ENCODE assay signal across 27 mouse cellular contexts in the genomic region with DNA sequence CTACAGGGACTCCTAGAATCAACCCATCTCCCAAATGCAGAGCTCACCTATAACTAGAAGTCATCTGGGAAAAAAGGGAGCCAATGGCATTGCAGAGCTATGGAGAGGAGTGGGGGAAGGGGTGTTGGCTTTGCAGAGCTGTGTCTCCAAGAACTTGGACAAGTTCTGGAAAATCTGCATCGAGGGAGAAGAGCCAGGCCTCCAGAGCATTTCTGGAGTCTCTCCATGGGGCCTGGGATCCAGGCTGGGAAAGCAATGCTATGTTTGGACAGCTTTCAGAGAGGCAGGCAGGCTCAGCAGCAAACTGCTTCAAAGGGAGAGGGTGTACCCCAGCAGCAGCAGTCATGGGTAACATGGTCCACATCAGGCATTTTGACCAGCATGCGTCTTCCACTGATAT.
A peak's percentile ranks its signal among the peaks of the same experiment; 100 is the strongest.
DNase-seq lines count a peak whose midpoint lies in the region; ATAC-seq and TF ChIP-seq lines count a peak whose summit lies in the region.
"Had no signal": no experiment of that assay in that cellular context is flagged by ENCODE, and none has a peak within 500 bp of the region (broad histone marks: within the 10 kb centered on the region; RNA-seq: fewer than 3 reads in every experiment).

No protein-coding gene starts in this region.

- 74% methylated on average over 2 of the region's 2 CpGs for WGBS in forebrain, postnatal 0 days
- WGBS in forebrain, embryonic 11.5 days, result 86% methylated on average over 2 of the region's 2 CpGs

- DNase-seq in forebrain, postnatal 0 days, result peak; percentile 55
- no peak for DNase-seq in forebrain, embryonic 11.5 days (ENCODE audit: low spot score)
- DNase-seq in left cerebral cortex, postnatal 10 days (ENCODE audit: extremely low spot score in 1 of 2, low spot score in 2 of 2), result peak; percentile 20 to 40
- DNase-seq in left cerebral cortex, adult 8-10 months (ENCODE audit: low spot score in 2 of 2), result no peak
- peak; percentile 24 for DNase-seq in right cerebral cortex, postnatal 25 days
- DNase-seq in right cerebral cortex, postnatal 36 days (ENCODE audit: low spot score in 2 of 2), result no peak
- DNase-seq: adrenal gland, adult 8-10 months; adrenal gland, postnatal 14 days; adrenal gland, postnatal 36 days; B cell, adult 2 months; cerebellum, adult 11 months; cerebellum, adult 18-20 months; cerebellum, adult 8-10 months; cerebellum, adult 9-11 months; cerebellum, postnatal 14 days; cerebellum, postnatal 36 days; embryo, embryonic 11 days had no signal

- no peak overlapping the region for H3K27ac ChIP-seq in forebrain, postnatal 0 days (ENCODE audit: low read depth, low read length)
- H3K27ac ChIP-seq in forebrain, embryonic 11.5 days (ENCODE audit: low read depth, low read length), result no peak overlapping the region
- H3K27ac ChIP-seq: embryonic facial prominence, embryonic 13.5 days; embryonic facial prominence, embryonic 15.5 days; forebrain, embryonic 10.5 days; forebrain, embryonic 13.5 days; forebrain, embryonic 15.5 days had no signal

- H3K27me3 ChIP-seq in forebrain, postnatal 0 days (ENCODE audit: insufficient read depth, low read length), result no peaks in the 10 kb centered on the region
- no peaks in the 10 kb centered on the region for H3K27me3 ChIP-seq in forebrain, embryonic 11.5 days (ENCODE audit: control insufficient read depth, insufficient read depth, low read length)
- H3K27me3 ChIP-seq: embryonic facial prominence, embryonic 15.5 days; forebrain, embryonic 13.5 days; forebrain, embryonic 15.5 days had no signal

- H3K4me2 ChIP-seq in forebrain, postnatal 0 days (ENCODE audit: low read depth), result no peak overlapping the region
- H3K4me2 ChIP-seq in forebrain, embryonic 11.5 days (ENCODE audit: low read depth, low read length, severe bottlenecking), result no peak overlapping the region
- H3K4me2 ChIP-seq: embryonic facial prominence, embryonic 13.5 days; embryonic facial prominence, embryonic 15.5 days; forebrain, embryonic 13.5 days; forebrain, embryonic 15.5 days had no signal

- no peaks in the 10 kb centered on the region for H3K4me1 ChIP-seq in forebrain, postnatal 0 days (ENCODE audit: insufficient read depth)
- no peaks in the 10 kb centered on the region for H3K4me1 ChIP-seq in forebrain, embryonic 11.5 days (replicated peaks; ENCODE audit: control insufficient read depth, insufficient read depth, low read length)
- H3K4me1 ChIP-seq: embryonic facial prominence, embryonic 15.5 days; forebrain, embryonic 13.5 days; forebrain, embryonic 15.5 days had no signal

- H3K36me3 ChIP-seq in forebrain, postnatal 0 days (ENCODE audit: insufficient read depth), result no peaks in the 10 kb centered on the region
- H3K36me3 ChIP-seq in forebrain, embryonic 11.5 days (ENCODE audit: control insufficient read depth, insufficient read depth, low read length), result no peaks in the 10 kb centered on the region
- H3K36me3 ChIP-seq: embryonic facial prominence, embryonic 13.5 days; embryonic facial prominence, embryonic 15.5 days; forebrain, embryonic 10.5 days; forebrain, embryonic 15.5 days; G1E had no signal

- no peak overlapping the region for H3K9ac ChIP-seq in forebrain, postnatal 0 days
- H3K9ac ChIP-seq in forebrain, embryonic 11.5 days (ENCODE audit: low read length), result no peak overlapping the region
- H3K9ac ChIP-seq: embryonic facial prominence, embryonic 13.5 days; embryonic facial prominence, embryonic 15.5 days; forebrain, embryonic 13.5 days; forebrain, embryonic 15.5 days had no signal

- no peaks in the 10 kb centered on the region for H3K9me3 ChIP-seq in forebrain, postnatal 0 days (ENCODE audit: low read length)
- no peaks in the 10 kb centered on the region for H3K9me3 ChIP-seq in forebrain, embryonic 11.5 days (ENCODE audit: control insufficient read depth, low read length)
- H3K9me3 ChIP-seq: embryonic facial prominence, embryonic 13.5 days; embryonic facial prominence, embryonic 15.5 days; forebrain, embryonic 10.5 days; forebrain, embryonic 13.5 days; forebrain, embryonic 15.5 days had no signal

- H3K4me3 ChIP-seq in forebrain, postnatal 0 days (ENCODE audit: low read depth, low read length), result no peak overlapping the region
- H3K4me3 ChIP-seq in forebrain, embryonic 11.5 days (ENCODE audit: low read depth, low read length), result no peak overlapping the region
- H3K4me3 ChIP-seq: embryonic facial prominence, embryonic 13.5 days; embryonic facial prominence, embryonic 15.5 days; erythroblast, embryonic 14.5 days; forebrain, embryonic 10.5 days; forebrain, embryonic 13.5 days; forebrain, embryonic 15.5 days had no signal

- ATAC-seq in forebrain, postnatal 0 days, result no peak
- ATAC-seq in forebrain, embryonic 11.5 days (replicated peaks; ENCODE audit: low FRiP score), result no peak
- ATAC-seq: activated CD4-positive, CD25-positive, alpha-beta regulatory T cell, adult 4 months; CD4-positive, CD25-positive, alpha-beta regulatory T cell, adult 4 months; forebrain, embryonic 13.5 days; forebrain, embryonic 15.5 days; Patski had no signal

- intact Hi-C loops in left cerebral cortex, postnatal 10 days (cut with DNase I), result no loop called here

- no peak for TF ChIP-seq CTCF in forebrain, postnatal 0 days (IDR thresholded peaks at IDR 0.05; ENCODE audit: low read depth)

Comparison
In these comparisons a context has a peak if more than half of its experiments do, and no peak if none do; other contexts are left out.
1. DNase-seq: peak in forebrain, postnatal 0 days (single experiment), left cerebral cortex, postnatal 10 days (2 of 2) and right cerebral cortex, postnatal 25 days (single experiment); none in forebrain, embryonic 11.5 days (single experiment), left cerebral cortex, adult 8-10 months (0 of 2) and right cerebral cortex, postnatal 36 days (0 of 2).